Mouse (Mus musculus) embryonic stem cell, embryonic (primary cell): ENCODE data around the gene Olfr653.

Experiments
- CTCF ChIA-PET, 4 experiments: fragments of 300-600 bp in 2 of 4; fragments of 350-600 bp in 2 of 4; sonication (Branson Sonifier 250); formaldehyde crosslinking; loops; one replicate each; lab custom pipeline; 2022; ENCODE audit warnings: inconsistent platforms in 2 of 4; lab: Charles Lee
- POLR2A ChIA-PET, 4 experiments: fragments of 300-600 bp in 2 of 4; fragments of 350-600 bp in 2 of 4; sonication (Branson Sonifier 250); formaldehyde crosslinking; loops; one replicate each; lab custom pipeline; 2022; ENCODE audit warnings: antibody characterized with exemption in 4 of 4, inconsistent platforms in 1 of 4; lab: Charles Lee

Olfr653 gene

DNA sequence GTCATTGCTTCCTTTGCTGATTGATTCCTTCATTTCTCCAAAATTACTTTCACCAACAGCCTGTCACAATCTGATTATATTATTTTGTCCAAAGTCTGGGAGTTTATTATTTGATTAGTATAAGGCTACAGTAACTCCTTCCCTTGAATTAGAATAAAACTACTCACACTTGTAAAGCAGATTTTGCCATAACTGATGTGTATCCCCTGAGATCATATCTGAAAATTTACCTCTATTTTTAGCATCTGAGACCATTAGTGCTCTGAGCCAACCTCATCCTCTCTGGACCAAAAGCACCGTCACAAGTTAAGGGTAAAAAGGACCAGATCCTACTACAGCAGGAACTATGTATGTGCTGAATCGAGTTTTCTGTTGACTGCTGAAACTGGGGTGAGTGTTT, at the start of gene Olfr653:
TSS of gene Olfr653 (plus strand) at position 301 of the 400 bp plus-strand sequence.
- POLR2A ChIA-PET: no interaction called here
- CTCF ChIA-PET: no interaction called here

DNA sequence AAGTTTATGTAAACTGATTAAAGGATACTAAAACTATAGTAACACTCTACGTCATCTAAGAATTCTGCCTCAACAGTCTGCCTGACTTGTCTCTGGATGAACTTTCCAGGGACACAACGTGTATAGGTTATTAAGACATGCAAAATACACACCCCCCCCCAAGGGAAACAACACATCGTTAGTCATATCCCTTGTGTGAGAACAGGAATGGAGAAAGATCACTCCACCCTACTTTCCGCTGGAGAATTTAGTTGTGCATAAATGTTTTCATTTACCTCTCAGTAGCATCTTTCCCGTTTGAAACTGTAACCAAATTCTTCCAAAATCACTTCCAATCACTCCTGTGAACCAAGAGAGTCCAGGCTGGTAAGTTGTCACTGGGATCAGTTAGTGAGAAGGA, 27.3 kb upstream of the Olfr653 start, which contains the start of gene Olfr651:
TSS of gene Olfr651 (plus strand) at position 301 of the 400 bp plus-strand sequence.
- CTCF ChIA-PET: interaction anchor here in 1 of 4 experiments (0.6 kb wide), 1 partner anchor 247 kb away, joined by 3 read pairs; no protein-coding TSS in a partner anchor
- POLR2A ChIA-PET: no interaction called here

DNA sequence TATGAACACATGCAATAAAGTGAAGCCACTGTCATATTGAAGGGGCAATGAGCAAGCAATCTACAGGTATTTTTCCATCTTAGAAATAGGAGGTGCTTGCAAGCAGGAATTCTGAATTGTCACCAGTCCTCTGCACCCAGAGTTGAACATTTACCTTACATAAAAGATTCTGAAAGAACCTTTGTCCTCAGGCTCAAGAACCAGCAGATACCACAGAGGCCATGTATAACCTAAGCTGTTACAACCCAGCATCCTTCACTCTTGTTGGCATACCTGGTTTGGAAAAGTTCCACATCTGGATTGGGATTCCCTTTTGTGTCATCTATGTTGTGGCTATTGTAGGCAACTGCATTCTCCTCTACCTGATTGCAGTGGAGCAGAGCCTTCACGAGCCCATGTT, 24.4 kb upstream of the Olfr653 start:
- POLR2A ChIA-PET: no interaction called here
- CTCF ChIA-PET: no interaction called here

DNA sequence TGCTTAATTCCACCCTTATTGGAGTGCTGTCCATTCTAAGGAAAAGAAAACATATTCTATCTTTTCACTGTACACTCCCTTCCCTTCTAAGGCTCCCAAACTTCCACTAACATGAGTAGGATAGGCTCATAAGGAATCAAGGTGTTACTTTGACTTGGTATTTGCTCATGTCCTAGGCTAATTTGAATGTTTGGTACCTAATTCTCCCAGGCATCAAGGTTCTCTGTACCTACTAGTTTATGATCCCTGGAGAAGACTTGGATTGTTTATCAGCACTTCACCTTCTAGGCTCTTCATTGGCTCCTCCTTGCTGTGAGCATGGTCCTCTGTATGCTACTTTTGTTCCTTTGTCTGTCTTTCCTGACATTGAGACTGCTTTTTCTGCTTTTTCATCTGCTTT, 16.5 kb upstream of the Olfr653 start, which contains the start of gene Olfr652:
TSS of gene Olfr652 (plus strand) at position 301 of the 400 bp plus-strand sequence.
- CTCF ChIA-PET: no interaction called here
- POLR2A ChIA-PET: no interaction called here

DNA sequence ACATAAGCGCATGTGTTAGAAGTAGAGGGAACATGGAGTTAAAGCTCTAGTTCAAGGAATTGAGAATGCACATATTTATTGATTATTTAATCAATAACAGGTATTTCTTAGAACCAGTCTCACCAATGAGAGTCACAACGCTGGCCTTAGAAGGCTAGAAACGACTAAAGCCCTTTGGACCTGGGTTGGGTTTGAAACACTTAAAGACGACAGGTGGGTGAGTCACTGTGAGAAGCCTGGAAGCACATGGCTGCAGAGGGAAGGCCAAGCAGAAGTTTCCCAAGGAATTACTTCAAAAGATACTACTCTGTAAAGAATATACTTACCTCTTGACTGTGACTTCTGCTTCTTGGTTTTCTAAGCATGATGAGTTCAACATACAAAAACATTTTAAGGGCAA, 3.7 kb downstream of the Olfr653 start:
- ChIA-PET POLR2A (no interaction called here), CTCF (no interaction called here)

DNA sequence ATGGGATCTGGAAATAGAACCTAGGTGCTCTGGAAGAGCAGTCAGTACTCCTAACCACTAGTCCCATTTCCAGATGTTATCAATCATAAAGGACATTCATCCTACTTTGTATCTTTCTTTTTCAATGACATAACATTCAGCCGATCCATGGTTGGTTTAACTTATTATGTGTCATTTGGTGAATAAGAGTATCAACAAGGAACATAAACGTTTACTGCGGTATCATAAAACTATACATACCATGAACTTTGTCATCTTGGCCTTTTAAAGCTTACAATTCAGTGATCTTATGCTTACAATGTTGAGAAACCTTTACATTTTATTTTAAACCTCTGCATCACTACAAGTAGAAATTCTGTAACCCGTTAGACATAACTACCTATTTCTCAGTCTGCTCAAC, 4.3 kb downstream of the Olfr653 start:
- ChIA-PET CTCF (no interaction called here), POLR2A (no interaction called here)

DNA sequence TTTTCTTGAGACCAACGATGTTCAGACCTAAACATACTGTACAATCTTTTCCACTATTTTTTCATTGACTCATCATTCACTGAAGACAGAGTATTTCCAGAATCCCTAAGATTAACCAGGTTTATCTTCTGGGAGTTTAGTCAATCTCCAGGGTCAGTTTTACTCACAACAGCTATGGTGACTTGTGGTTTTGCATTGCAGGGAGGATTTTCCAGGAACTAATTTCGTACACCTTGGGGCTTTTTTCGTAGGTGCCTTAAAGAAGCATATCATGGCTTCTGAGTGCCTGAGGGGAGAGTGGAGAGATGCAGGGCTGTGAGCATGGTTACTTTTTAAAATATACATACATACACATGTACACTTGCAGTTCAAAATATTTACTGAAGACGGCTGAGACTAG, 9.6 kb downstream of the Olfr653 start, which contains the start of gene Olfr654:
TSS of gene Olfr654 (plus strand) at position 301 of the 400 bp plus-strand sequence.
- ChIA-PET CTCF (no interaction called here), POLR2A (no interaction called here)

DNA sequence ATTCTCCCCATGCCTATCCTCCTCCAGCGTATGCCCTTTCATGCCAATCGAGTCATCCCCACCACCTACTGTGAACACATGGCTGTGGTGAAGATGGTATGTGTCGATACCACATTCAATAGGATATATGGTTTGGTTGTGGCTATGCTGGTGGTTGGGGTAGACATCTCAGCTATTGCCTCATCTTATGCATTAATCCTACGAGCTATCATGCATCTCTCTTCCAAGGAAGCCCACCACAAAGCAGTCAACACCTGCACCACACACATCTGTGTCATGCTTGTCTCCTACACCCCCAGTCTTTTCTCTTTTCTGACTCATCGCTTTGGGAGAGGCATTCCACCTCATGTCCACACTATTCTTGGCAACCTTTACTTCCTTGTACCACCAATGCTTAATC, 11.2 kb downstream of the Olfr653 start:
- POLR2A ChIA-PET: interaction anchor here in 1 of 4 experiments (0.9 kb wide), 1 partner anchor 812 kb away, joined by 7 read pairs; the partner anchor contains the start of gene Fam160a2
- CTCF ChIA-PET: no interaction called here

DNA sequence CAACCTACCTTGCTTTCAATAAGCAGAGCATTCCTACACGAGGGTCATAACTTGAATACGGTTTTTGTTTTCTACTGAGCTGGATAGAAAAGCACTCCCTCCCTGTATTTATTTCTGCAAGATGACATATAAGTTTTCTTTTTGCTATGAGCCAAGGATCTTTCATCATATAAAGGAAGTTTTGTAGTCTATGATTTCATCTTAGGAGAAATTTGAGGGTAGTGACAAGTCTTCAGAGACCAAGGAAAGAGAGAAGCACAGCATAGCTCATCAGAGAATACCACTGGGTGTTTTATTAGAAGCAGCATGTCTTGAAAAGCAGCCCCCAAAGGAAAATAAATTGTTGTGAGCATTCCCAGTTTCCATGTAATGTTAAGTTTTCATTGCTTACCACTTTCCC, 24.6 kb downstream of the Olfr653 start, which contains the start of gene Olfr655:
TSS of gene Olfr655 (minus strand) at position 101 of the 400 bp plus-strand sequence.
- ChIA-PET CTCF (no interaction called here), POLR2A (no interaction called here)

DNA sequence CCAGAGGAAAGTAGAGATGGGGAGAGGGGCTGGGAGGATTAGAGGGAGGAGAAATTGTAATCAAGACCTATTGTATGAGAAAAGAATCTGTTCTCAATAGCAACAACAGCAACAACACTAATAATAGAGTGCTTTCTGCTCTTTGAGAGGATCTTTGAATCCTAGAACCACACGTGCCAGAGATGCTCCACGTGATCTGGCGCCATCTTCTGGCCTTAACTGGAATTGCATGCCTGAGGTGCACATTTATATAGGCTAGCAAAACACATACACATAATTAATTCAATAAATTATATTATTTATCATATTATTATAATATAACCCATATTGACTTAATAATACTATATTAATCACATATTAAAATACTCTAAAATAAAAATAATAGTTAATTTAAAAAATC, 26.1 kb downstream of the Olfr653 start:
- ChIA-PET POLR2A (no interaction called here), CTCF (interaction anchor here in 1 of 4 experiments (0.6 kb wide), 1 partner anchor 519 kb away, joined by 4 read pairs; no protein-coding TSS in a partner anchor)

DNA sequence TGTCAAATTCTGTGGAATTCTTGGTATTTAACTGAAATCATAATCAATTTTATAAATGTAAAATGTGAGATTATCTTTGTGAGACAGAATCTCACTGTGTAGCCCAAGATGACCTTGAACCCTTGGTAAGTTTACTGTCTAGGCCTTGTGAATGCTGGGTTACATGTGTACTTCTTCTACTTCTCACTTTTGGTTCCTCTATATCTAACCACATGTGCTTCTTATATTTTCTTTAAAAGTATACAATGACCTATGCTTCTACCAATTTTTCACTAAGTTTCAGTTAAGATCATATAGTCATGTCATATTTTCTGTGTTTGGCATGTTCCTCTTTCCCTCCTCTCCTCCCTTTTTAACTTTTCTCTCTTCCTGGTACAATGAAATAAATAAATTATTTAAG, 27.6 kb downstream of the Olfr653 start:
- CTCF ChIA-PET: no interaction called here
- POLR2A ChIA-PET: no interaction called here

DNA sequence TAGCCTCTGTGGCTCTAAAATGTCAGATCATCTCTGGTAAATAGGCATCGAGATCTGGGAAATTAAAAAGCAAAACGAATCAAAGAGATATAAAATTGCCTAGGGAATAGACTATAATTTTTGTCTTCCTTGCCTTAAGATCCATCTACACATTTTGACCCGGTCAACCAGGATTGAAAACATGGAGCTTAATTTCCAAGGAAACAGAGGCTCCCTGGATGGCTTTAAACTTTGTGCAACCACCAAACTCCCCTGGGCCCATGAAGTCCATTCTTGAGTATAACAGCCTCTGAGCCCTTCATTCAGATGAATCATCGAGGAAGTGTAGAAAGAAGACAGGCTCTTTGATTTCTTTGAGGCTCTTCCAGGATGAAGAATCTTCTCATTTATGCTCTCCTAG, 36.5 kb downstream of the Olfr653 start, which contains the start of gene Olfr656:
TSS of gene Olfr656 (plus strand) at position 301 of the 400 bp plus-strand sequence.
- CTCF ChIA-PET: no interaction called here

DNA sequence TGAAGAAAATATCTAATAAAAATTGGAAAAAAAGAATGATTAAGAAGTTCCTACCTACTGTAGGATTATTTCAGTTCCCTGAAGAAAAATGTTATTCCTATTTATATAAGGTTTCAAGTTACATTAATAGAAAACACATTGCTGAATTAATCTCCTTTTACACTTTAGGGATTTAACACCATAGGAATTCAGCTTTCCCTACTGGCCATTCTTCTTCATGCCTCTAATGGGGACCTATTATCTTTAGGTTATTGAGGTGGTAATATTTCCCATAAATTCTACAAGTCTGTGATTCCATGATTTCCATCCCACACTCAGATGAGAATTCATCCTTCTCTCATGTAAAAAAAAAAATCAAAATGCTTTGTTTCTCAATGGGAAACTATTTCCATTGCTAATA, 47.4 kb downstream of the Olfr653 start, which contains the start of gene Olfr657:
TSS of gene Olfr657 (plus strand) at position 301 of the 400 bp plus-strand sequence.
- CTCF ChIA-PET: no interaction called here
- POLR2A ChIA-PET: no interaction called here

More for the DNA sequence above, 36.5 kb downstream of the Olfr653 start, which contains the start of gene Olfr656:
- POLR2A ChIA-PET: no interaction called here
